ENCODE assay signal across 9 mouse cellular contexts in the genomic region with DNA sequence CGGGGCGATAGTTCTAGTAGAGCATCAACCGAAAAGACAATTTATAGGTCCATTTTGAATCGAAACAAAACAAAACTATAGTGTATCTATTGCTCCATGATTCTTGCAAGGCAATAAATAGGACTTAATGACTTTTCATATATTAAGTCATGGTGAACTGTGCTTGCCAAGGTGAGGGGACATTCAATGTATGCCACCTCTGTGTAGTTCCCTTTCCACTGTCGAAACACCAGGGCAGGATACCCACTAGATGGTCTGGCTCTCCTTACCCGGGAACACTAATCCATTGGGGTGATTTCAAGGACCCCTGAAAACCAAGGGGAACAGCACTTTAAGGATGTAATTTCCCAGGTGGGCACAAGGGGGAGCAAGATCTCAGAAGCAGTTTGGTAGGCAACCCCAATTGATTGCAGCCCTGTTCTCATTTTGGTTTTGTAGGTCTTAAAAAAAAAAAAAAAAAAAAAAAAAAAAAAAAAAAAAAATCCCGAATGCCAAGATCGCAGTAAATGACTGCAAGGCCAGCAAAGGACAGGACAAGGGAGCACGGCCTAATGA.
A peak's percentile ranks its signal among the peaks of the same experiment; 100 is the strongest.
DNase-seq lines count a peak whose midpoint lies in the region; ATAC-seq and TF ChIP-seq lines count a peak whose summit lies in the region.
"Had no signal": no experiment of that assay in that cellular context is flagged by ENCODE, and none has a peak within 500 bp of the region (broad histone marks: within the 10 kb centered on the region; RNA-seq: fewer than 3 reads in every experiment).

No protein-coding gene starts in this region.

- ATAC-seq in liver, embryonic 14.5 days (ENCODE audit: insufficient read depth) = no peak

- no peaks in the 10 kb centered on the region for H3K9me3 ChIP-seq in liver, embryonic 14.5 days (ENCODE audit: control insufficient read depth, low read length)
- H3K9me3 ChIP-seq: limb, embryonic 13.5 days had no signal

- WGBS in liver, embryonic 14.5 days (ENCODE audit: insufficient replicate concordance) = 44% methylated on average over 9 of the region's 9 CpGs

- TF ChIP-seq EP300 in liver, embryonic 14.5 days (IDR thresholded peaks at IDR 0.05; ENCODE audit: low read depth) = no peak

- H3K9ac ChIP-seq in liver, embryonic 14.5 days (replicated peaks) = no peak overlapping the region
- H3K9ac ChIP-seq: limb, embryonic 13.5 days had no signal

- no peaks in the 10 kb centered on the region for H3K36me3 ChIP-seq in liver, embryonic 14.5 days (replicated peaks; ENCODE audit: control insufficient read depth, insufficient read depth, low read depth)
- H3K36me3 ChIP-seq: limb, embryonic 13.5 days had no signal

- H3K4me1 ChIP-seq in liver, embryonic 14.5 days (replicated peaks; ENCODE audit: control insufficient read depth in 2 of 2, insufficient read depth in 2 of 2, low read length in 1 of 2) = no peaks in the 10 kb centered on the region
- H3K4me1 ChIP-seq: limb, embryonic 13.5 days had no signal

- intact Hi-C loops in heart, postnatal 36 days (cut with DNase I) = loop anchor here (2.0 kb wide), 1 partner anchor 928 kb away; no protein-coding TSS in a partner anchor

- H3K4me2 ChIP-seq in liver, embryonic 14.5 days (ENCODE audit: low read depth) = no peak overlapping the region
- H3K4me2 ChIP-seq: limb, embryonic 13.5 days had no signal

- no peak overlapping the region for H3K27ac ChIP-seq in liver, embryonic 14.5 days
- H3K27ac ChIP-seq: limb, embryonic 13.5 days had no signal

- no peaks in the 10 kb centered on the region for H3K27me3 ChIP-seq in liver, embryonic 14.5 days (ENCODE audit: control insufficient read depth, insufficient read depth, low read length)
- H3K27me3 ChIP-seq: limb, embryonic 13.5 days had no signal

- TF ChIP-seq CTCF in liver, embryonic 14.5 days (IDR thresholded peaks at IDR 0.05; ENCODE audit: low read depth) = peak; percentile 55; the same call in 1 of the 2 replicates

- DNase-seq in gastrocnemius, adult 18-20 months (ENCODE audit: low spot score) = peak; percentile 21
- no peak for DNase-seq in gastrocnemius, postnatal 25 days
- peak; percentile 15 for DNase-seq in ovary, postnatal 10 days (ENCODE audit: low spot score)
- no peak for DNase-seq in ovary, adult 18-20 months (ENCODE audit: low spot score)
- DNase-seq in cerebellum, postnatal 10 days = peak; percentile 82 to 86
- peak; percentile 37 to 44 for DNase-seq in heart, postnatal 36 days
- DNase-seq in liver, embryonic 14.5 days (ENCODE audit: low read depth in 3 of 3, low spot score in 3 of 3) = no peak
- peak; percentile 17 for DNase-seq in right cerebral cortex, postnatal 25 days

- no peak overlapping the region for H3K4me3 ChIP-seq in liver, embryonic 14.5 days (ENCODE audit: insufficient read depth in 1 of 2, low read depth in 2 of 2, low read length in 2 of 2)
- H3K4me3 ChIP-seq: limb, embryonic 13.5 days had no signal

Comparison
In these comparisons a context has a peak if more than half of its experiments do, and no peak if none do; other contexts are left out.
1. DNase-seq: peak in gastrocnemius, adult 18-20 months (single experiment), ovary, postnatal 10 days (single experiment), cerebellum, postnatal 10 days (2 of 2), heart, postnatal 36 days (2 of 2) and right cerebral cortex, postnatal 25 days (single experiment); none in gastrocnemius, postnatal 25 days (single experiment), ovary, adult 18-20 months (single experiment) and liver, embryonic 14.5 days (0 of 3).